Mouse (Mus musculus) liver, adult 2 months (tissue): ENCODE results near the gene Ptpn13. TPM values are rescaled to one million over a fixed set of nuclear protein-coding genes. Genes with fewer than 3 reads are reported as not detected.

ENCODE experiments used
- DNase-seq: peaks from one replicate; pipeline ENCODE4 v3.0.0-alpha.2; 2011; ENCODE audit warnings: low read depth, low spot score; ENCODE audit errors: extremely low read depth
- H3K27ac ChIP-seq: fragments of 200-500 bp; replicated peaks from 2 replicates; pipeline ENCODE4 v1.5.1; 2012; ENCODE audit warnings: low read depth, mild to moderate bottlenecking, control low read depth, inconsistent platforms, low read length; ENCODE audit not compliant: insufficient read depth
- H3K27me3 ChIP-seq: fragments of 200-500 bp; 2 replicates; pipeline ENCODE4 v1.6.1; 2012; ENCODE audit warnings: mild to moderate bottlenecking, moderate library complexity, low read length, inconsistent platforms; ENCODE audit not compliant: control insufficient read depth, insufficient read depth
- H3K36me3 ChIP-seq: fragments of 200-500 bp; 2 replicates; pipeline ENCODE4 v1.6.1; 2012; ENCODE audit warnings: low read length, inconsistent platforms; ENCODE audit not compliant: control insufficient read depth, insufficient read depth
- H3K4me1 ChIP-seq: fragments of 200-500 bp; 2 replicates; pipeline ENCODE4 v1.6.1; 2011; ENCODE audit warnings: low read length; ENCODE audit not compliant: control insufficient read depth, insufficient read depth
- H3K4me3 ChIP-seq: fragments of 200-500 bp; 2 replicates; pipeline ENCODE4 v1.5.1; 2011; ENCODE audit warnings: low read depth, mild to moderate bottlenecking, control low read depth, low read length, moderate library complexity; ENCODE audit not compliant: insufficient read depth
- H3K79me2 ChIP-seq: fragments of 200-500 bp; 2 replicates; pipeline ENCODE4 v1.6.1; 2012; ENCODE audit warnings: inconsistent platforms, mild to moderate bottlenecking, low read length, moderate library complexity; ENCODE audit not compliant: control insufficient read depth, insufficient read depth
- H3K9ac ChIP-seq: fragments of 200-500 bp; 2 replicates; pipeline ENCODE4 v1.6.1; 2012; ENCODE audit warnings: low read depth, mild to moderate bottlenecking, control low read depth, inconsistent platforms, low read length
- CTCF ChIP-seq: fragments of 200-500 bp; IDR thresholded peaks from 2 replicates; pipeline ENCODE4 v1.5.1; 2011; ENCODE audit warnings: low read depth, low read length, control low read depth
- POLR2A ChIP-seq: fragments of 200-500 bp; IDR thresholded peaks from 2 replicates; pipeline ENCODE4 v1.6.1; 2011; ENCODE audit warnings: low read length, control low read depth; ENCODE audit not compliant: insufficient read depth; ENCODE audit errors: extremely low read depth
- WGBS: fragments of 180-500 bp; shearing (Covaris S2); methylation state at CpG from one replicate; pipeline ENCODE4 v1.1.7; 2018; 5-methylcytosine and 5-hydroxymethylcytosine counted together
- polyA plus RNA-seq: library from polyadenylated mRNA; depleted of rRNA; stranded (reverse); fragments of >200 nt; gene quantifications from 2 replicates; pipeline ENCODE4 v1.2.3, GENCODE M21; 2012
- total RNA-seq: library from RNA; depleted of rRNA; stranded (reverse); fragments of >200 nt; gene quantifications from 2 replicates; pipeline ENCODE4 v1.2.3, GENCODE M21; 2014

The Ptpn13 gene
- total and polyA plus RNA-seq, 2 experiments, result 0.38 to 0.83 TPM

GRCm38 (mm10) chr5:103382951-103383350 lies 42.0 kb upstream of the Ptpn13 start:
- Histone ChIP-seq H3K27ac (no peak overlapping the region), H3K27me3 (no peaks in the 10 kb centered on the region), H3K36me3 (no peaks in the 10 kb centered on the region), H3K9ac (no peak overlapping the region), H3K4me3 (no peak overlapping the region), H3K79me2 (no peaks in the 10 kb centered on the region), H3K4me1 (no peaks in the 10 kb centered on the region)
- no peak for TF ChIP-seq CTCF
- no peak for TF ChIP-seq POLR2A
- no peak for DNase-seq
- WGBS, result 89% methylated on average over 4 of the region's 4 CpGs

- Histone ChIP-seq H3K9ac (no peak overlapping the region), H3K27ac (no peak overlapping the region), H3K4me1 (no peaks in the 10 kb centered on the region), H3K27me3 (no peaks in the 10 kb centered on the region), H3K79me2 (no peaks in the 10 kb centered on the region), H3K36me3 (no peaks in the 10 kb centered on the region), H3K4me3 (no peak overlapping the region)
- TF ChIP-seq CTCF (no peak), POLR2A (no peak)
- WGBS, result 75% methylated on average over 7 of the region's 7 CpGs
- no peak for DNase-seq
These were observed 41.0 kb upstream of the Ptpn13 start for GRCm38 (mm10) chr5:103384021-103384420.

DNA sequence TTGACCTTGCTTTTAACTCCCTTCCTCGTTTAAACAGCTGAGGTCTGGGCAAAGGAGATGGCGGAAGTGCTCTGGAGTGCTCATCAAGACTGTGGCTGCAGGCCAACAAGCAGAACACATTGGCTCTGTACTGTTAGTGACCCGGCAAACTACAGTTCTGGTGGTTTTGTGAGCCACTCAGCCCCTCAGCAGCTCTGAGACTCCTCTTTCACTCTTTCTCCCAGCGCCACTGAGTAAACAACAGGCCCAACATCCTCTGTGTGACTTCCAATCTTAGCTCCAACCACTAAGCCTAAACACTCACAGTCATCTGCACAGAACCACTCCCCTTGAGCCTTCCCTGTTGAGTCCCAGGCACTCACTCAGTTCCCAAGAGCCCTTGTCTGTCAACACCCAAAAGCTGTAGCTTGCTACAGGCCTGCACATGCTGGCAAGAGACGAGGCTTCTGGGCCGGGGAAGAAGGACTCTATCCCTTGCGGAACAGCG lies 37.4 kb upstream of the Ptpn13 start:
- H3K27ac ChIP-seq, result no peak overlapping the region
- WGBS, result 58% methylated on average over 8 of the region's 8 CpGs
- H3K27me3 ChIP-seq, result no peaks in the 10 kb centered on the region
- no peaks in the 10 kb centered on the region for H3K79me2 ChIP-seq
- no peaks in the 10 kb centered on the region for H3K4me1 ChIP-seq
- H3K36me3 ChIP-seq, result no peaks in the 10 kb centered on the region
- no peak overlapping the region for H3K9ac ChIP-seq
- H3K4me3 ChIP-seq, result no peak overlapping the region
- DNase-seq, result peak; percentile 37
- TF ChIP-seq CTCF, result no peak
- no peak for TF ChIP-seq POLR2A

DNA sequence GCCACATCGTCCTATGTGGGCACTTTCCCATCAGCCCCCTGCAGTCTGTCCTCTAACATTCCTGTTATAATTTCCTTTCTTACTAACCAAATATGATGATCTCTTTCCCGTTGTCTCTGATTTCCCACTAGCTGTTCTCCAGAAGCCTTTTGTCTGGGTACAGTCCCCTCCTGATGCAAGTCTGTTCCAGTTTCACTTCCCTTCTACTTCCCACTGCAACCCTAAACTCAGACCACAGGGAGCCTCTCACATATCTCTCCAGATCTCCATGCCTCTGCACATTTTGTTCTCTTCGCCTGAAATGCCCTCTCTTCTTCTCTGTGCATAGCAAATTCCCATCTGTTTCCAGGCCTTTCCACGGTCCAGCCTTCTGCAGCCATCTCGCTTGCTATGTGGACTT lies 35.6 kb upstream of the Ptpn13 start:
- Histone ChIP-seq H3K27ac (no peak overlapping the region), H3K9ac (no peak overlapping the region), H3K79me2 (no peaks in the 10 kb centered on the region), H3K4me3 (no peak overlapping the region), H3K4me1 (no peaks in the 10 kb centered on the region), H3K36me3 (no peaks in the 10 kb centered on the region), H3K27me3 (no peaks in the 10 kb centered on the region)
- WGBS, result 76% methylated on average over 5 of the region's 5 CpGs
- peak; percentile 27 for DNase-seq
- TF ChIP-seq POLR2A, result no peak
- no peak for TF ChIP-seq CTCF

DNA sequence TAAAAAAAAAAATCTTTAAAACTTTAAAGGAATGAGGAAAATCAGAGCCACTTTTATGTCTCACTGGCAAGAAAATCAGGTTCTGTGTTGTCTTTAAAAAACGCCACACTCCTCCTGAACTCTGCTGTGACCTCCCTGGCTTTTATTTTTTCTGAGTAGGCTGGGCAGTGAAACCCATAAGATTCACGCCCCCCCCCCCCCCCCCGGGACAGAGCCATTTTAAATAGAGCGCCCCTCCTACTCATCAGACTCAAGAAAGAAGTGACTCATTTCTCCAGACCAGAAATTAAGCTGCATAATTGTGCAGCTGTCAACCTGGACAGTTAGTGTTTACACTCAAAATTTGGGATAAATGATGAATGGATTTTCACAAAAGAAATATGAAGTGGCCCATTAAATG lies 31.8 kb upstream of the Ptpn13 start:
- no peaks in the 10 kb centered on the region for H3K4me1 ChIP-seq
- H3K27me3 ChIP-seq, result no peaks in the 10 kb centered on the region
- no peak overlapping the region for H3K9ac ChIP-seq
- H3K27ac ChIP-seq, result no peak overlapping the region
- TF ChIP-seq CTCF (no peak), POLR2A (no peak)
- WGBS, result 45% methylated on average over 4 of the region's 4 CpGs
- no peaks in the 10 kb centered on the region for H3K79me2 ChIP-seq
- H3K4me3 ChIP-seq, result no peak overlapping the region
- no peaks in the 10 kb centered on the region for H3K36me3 ChIP-seq
- no peak for DNase-seq

GRCm38 (mm10) chr5:103393752-103394151 lies 31.2 kb upstream of the Ptpn13 start:
- 64% methylated on average over 16 of the region's 16 CpGs for WGBS
- Histone ChIP-seq H3K4me3 (no peak overlapping the region), H3K36me3 (no peaks in the 10 kb centered on the region), H3K9ac (no peak overlapping the region), H3K27ac (no peak overlapping the region), H3K4me1 (no peaks in the 10 kb centered on the region), H3K27me3 (no peaks in the 10 kb centered on the region), H3K79me2 (no peaks in the 10 kb centered on the region)
- DNase-seq, result no peak
- no peak for TF ChIP-seq CTCF
- no peak for TF ChIP-seq POLR2A
